Mouse (Mus musculus) 3134 (cell line): ENCODE measurements around the gene 4430402I18Rik.

ENCODE experiments used
- DNase-seq: peaks from one replicate; pipeline ENCODE4 v3.0.0-alpha.2; 2011; ENCODE audit warnings: low spot score; ENCODE audit not compliant: insufficient read length; ENCODE audit errors: extremely low read depth

4430402I18Rik gene

GRCm38 (mm10) chr19:28902806-28903205 is 64.8 kb downstream of the 4430402I18Rik start:
- DNase-seq, result no peak

DNA sequence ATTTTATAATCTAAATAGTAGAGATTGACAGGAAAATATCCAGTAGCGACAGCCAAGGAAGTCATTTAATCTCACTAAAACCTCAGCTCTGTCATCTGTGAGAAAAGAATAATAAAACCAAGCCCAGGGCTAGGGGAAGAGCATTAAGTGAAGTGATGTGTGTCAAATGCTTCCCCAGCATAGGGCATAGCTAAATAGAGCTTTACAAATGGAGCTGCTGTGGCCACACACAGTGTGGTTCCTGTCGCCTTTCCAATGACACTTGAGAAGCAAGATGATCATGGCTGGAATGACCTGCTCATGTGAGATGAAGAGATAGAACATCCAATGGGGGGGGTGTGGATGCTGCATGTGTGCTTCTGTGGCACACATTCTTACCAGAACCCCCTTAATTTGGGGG is 65.5 kb downstream of the 4430402I18Rik start:
- DNase-seq, result no peak

DNA sequence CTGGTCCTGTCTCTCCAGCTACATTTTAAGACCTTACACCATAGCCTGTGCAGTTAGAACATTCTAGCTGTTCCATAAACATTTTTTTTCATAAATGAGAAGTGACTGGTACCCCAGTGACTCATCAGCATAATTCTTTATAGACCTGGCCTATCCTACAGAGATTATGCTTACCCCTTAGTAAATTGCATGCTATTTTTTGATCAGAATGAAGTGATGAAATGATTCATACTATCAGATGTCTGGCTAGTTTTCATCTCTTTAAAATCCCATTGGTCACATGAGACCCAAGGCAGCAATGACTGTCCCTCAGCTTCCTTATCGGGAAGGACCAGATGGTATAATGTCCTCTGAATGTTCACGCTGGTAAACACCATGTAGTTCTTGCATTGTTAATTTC is 66.8 kb downstream of the 4430402I18Rik start:
- DNase-seq, result no peak

DNA sequence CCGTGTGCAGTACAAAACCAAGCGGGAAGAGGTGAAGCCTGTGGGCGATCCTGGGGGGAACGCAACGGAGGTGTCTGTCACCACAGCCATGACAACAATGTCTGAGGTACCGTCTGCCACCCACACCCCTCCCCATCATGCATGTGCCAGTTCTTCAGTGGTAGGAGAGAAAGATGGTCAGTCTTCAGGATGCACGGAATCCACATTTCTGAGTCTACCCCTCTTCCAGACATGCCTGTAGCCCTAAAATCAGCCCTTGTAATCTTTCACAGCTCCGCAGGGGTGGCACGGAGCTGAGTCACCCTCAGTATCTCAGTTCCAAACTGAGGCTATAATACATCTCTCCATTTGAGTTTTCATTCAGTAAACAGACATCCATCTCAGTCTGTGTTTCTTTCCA is 70.1 kb downstream of the 4430402I18Rik start:
- DNase-seq, result no peak

GRCm38 (mm10) chr19:28896639-28897038 is 71.0 kb downstream of the 4430402I18Rik start:
- DNase-seq, result no peak

DNA sequence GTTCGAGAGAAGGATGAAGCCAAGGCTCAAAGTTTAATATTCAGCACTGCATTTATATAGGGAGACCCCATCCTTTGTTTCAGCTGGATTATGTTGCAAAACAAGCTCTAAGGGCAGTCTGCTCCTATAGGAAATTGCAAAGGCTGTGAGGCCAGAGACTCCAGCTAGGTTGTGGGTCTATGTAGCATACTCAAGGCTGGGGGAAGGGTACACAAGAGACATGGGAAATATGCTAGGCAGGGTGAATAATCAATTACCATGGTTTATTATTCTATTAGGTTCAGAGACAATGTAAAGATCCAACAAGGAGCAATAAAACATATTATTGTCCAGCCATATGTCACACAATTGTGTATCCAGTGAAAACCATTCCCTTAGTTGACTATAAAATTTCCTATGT is 75.7 kb downstream of the 4430402I18Rik start:
- no peak for DNase-seq

DNA sequence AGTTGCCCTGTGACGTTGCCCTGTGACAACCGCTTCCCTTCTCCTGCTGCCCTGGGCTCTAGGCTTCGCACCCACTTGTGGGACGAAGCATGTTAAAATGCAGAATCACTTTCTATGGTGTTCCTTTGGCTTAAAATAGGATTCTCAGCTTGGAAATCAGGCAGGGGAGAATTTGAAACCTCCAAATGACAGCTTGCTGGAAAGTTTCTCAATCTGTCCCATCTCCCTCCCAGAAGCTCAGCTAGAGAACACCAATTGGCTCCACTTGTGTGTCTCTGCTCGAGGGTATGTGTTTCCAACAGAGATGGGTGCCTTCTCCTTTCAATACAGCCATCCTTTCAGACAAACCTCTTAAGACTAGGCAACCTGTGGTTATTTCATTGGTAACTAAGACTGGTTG is 76.4 kb downstream of the 4430402I18Rik start:
- DNase-seq, result no peak

DNA sequence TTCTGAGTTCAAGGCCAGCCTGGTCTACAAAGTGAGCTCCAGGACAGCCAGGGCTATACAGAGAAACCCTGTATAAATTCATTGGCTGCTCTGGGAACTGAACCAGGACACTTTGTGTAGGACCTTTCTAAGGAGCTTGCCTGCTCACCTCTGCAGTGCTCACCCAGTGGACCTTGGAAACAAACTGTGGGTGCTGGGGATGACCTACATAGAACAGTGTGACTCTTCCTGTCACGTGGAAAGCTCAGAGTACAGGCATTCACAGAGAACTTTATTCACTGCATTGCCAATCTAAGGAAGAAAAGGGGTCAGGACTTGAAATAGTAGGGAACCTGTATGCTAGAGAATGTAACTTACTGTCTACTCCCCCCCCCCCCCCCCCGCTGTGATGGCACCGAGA is 78.3 kb downstream of the 4430402I18Rik start:
- DNase-seq, result no peak

DNA sequence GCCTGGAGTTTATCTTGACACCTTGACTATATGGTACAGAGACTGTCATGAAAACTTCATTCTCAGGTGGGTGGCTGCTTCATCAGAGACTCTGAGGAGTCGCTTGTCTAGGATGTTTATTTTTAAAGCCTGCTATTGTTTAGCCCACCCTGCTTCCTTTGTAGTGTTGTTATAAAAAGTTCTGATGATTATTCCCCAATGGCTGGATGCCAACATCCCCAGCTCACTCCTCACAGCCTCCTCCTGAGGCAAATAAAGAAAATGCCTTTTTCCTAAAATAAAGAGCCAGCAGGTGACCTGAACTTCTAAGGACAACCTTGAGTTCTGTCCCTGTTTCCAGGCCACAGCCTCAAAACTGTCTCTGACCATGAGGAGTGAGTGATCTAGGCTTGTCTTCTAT is 79.1 kb downstream of the 4430402I18Rik start:
- DNase-seq, result no peak

- DNase-seq, result peak; percentile 6
Observed at GRCm38 (mm10) chr19:28883126-28883525, 84.5 kb downstream of the 4430402I18Rik start.

DNA sequence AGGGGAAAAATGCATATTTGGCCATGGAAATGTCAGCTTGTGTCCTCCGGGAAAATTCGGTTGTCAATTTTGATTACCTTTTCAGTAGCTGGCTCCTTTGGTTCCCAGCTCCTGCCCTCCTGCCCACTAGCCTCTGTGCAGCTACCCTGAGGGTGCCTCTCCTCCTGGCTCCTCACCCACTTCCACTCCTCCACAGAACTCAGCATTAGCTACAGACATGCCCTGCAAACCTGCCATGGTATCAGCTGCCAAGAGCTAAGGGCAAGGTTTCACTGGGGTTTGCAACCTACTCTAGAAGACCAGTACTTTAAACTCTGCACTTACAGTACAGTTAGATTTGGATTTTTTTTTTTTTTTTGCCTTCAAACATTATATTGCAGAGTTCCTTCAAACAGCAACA is 88.1 kb downstream of the 4430402I18Rik start:
- no peak for DNase-seq

- DNase-seq, result no peak
Observed at GRCm38 (mm10) chr19:28870351-28870750, 97.2 kb downstream of the 4430402I18Rik start.

GRCm38 (mm10) chr19:28869251-28869855 is 98.2 kb downstream of the 4430402I18Rik start:
- DNase-seq, result no peak

DNA sequence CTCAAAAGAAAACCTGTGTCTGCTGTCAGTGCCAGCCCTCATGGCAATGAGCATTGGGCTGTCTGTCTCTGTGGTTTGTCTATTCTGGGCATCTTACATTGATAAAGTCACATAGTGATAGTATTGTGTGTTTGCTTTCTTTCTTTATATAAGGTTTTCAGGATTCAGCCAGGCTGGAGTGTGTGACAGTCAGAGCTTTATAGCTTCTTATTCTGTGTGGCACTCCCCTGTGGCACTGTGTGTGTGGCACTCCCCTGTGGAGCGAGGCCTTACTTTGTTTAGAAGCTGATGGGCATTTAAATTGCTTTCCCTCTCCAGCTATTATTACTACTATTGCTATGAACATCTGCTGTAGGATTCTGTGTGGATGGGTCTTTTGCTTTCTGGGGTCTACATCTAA is 102.1 kb downstream of the 4430402I18Rik start:
- DNase-seq, result no peak

DNA sequence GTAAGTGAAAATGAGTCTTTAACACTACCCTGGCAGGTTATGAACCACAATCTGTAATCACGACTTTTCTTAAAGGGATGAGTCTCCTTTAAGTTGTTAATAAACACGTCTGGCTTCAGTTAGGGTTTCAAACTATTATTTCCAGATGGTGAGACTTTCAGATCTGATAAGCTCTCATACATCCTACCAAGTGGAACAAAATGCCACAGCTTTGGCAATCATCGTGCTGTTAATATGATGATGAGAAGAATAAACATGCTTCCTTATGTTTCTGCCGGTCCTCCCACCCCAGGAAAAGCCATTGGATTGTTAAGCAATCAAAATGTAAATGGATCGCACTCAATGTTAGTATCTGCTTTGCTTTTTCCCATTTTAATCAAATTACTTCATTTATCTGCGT is 102.6 kb downstream of the 4430402I18Rik start:
- DNase-seq, result no peak

DNA sequence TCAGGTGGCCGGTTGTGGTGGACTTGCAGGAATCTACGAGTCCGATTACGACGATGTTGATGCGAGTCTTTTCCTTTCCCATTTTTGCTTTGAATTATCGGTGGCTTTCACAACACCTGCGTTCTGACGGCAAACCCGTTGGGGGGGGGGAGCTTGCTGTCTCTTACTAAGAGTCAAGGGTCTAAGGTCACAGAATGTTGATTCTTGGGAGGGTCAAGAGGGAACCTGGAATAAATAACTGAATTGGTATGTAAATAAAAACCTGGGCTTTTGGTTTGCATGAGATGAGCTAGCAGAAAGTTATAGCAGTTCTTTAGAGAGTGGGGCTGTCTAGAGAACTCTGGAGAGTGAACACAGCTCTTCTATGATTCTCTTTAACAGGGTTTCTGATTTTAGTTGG is 104.0 kb downstream of the 4430402I18Rik start:
- no peak for DNase-seq

DNA sequence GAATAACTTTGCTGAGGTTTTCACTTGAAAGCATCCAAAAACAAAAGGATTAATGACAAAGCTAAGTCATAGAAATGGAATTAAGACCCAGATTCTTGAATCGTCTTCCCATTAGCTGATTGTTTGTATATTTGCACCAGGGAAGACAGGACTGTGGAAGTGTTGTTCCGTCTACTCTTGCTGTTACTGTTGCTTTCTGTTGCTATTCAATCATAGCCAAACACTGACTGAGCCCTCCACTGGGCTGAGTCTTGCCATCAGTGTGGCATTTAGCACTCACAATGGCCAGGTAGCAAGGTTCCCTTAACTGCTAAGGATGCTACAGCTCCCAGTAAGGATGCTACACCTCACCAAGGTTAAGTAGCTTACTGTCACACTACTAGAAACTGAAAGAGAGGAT is 107.4 kb downstream of the 4430402I18Rik start:
- no peak for DNase-seq

- DNase-seq, result no peak
Observed at GRCm38 (mm10) chr19:28854831-28855230, 112.8 kb downstream of the 4430402I18Rik start.

DNA sequence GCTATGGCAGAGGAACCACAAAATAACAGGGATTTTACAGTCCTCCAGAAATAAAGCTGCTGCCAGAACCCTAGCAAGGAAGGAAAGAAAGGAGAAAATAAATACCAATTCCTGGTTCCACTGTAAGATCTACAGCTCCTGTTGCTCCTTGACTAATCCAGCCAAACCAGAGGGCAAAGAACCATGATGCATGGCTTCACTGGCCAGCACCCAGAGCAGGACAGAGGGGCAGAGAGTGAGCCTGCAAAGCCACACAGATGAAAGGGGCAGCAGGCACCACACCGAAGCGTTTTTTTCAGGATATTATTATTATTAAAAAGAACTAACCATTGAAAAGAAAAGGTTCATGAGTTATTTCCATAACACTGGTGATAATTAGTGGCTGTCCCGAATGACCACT is 115.6 kb downstream of the 4430402I18Rik start:
- DNase-seq, result no peak

DNA sequence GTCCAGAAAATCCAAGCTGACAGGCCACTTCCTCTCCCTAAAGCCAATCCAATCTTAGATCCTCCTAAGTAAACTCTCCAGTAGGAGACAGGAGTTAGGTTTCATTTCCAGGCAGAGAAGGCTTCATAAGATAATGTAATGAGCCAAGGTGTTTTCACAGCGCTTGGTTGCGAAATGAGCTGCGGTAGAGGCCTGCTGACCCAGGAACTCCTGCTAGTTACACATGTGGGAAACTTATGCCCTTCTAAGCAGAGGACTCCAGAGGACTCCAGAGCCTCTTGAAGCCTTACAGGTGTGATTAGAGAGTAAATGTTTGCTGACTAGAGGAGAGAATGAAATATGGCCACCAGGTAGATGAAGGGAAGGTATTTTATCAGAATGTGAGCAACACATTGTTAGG is 117.1 kb downstream of the 4430402I18Rik start:
- DNase-seq, result no peak

DNA sequence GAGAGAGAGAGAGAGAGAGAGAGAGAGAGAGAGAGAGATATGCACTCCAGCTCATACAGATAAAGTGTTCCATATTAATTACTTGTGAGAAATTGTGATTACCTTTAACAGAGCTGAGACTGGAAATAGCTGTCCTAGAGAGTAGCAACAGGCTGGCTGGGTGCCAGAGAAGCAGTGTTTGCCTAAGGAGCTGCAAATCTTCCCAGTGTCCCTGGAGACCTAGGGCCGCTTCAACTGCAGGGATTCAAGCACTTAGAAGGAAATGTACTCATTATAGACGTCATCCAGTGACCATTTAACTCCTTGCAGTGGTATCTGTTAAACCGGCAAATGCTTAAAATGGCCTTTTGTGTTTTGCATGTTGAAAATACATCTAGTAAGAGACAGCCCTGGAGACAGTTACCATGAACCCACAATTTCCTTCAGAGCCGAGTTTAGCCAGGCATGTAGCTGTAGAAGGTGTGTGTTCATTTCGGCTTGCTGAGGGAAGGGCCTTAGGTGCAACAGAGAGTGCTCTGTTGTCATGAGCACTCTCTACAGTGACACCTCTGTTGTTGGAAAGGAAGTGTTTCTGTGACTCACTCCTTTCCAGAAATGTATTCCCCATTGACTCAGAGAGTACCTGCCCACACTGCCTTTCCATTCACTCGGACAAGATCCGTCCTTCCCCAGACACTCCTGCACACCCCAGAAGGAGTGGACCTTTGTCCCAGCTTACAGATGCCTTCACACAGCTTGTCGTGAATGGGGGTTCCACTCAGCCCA is 122.5 kb downstream of the 4430402I18Rik start:
- no peak for DNase-seq
